Mouse (Mus musculus) erythroblast, adult 5-6 weeks (primary cell): ENCODE measurements around the gene Ccne1. TPM values are rescaled to one million over a fixed set of nuclear protein-coding genes. Genes with fewer than 3 reads are reported as not detected.
"Not testable (repeated sequence)": the region's sequence is repeated elsewhere in the genome, so short reads cannot be mapped to it uniquely, and the experiment has no call there.

Experiments
- ATAC-seq: replicated peaks from 2 replicates; pipeline ENCODE4 v1.8.0; 2016; ENCODE audit warnings: moderate number of reproducible peaks, mild to moderate bottlenecking, moderate TSS enrichment, inconsistent platforms; ENCODE audit not compliant: poor library complexity, low FRiP score, severe bottlenecking
- total RNA-seq, 2 experiments: library from RNA; stranded (forward) in 1 of 2; stranded (reverse) in 1 of 2; fragments of 150-400 nt in 1 of 2; fragments of 200-764, 138-1000 nt in 1 of 2; gene quantifications; 2 replicates each; pipeline versions ENCODE4 v1.2.3 to v1.2.4; 2015 to 2017; ENCODE audit warnings: low replicate concordance in 2 of 2

Ccne1 gene
- total RNA-seq (2015; ENCODE audit: low replicate concordance) (18.8 and 62.1 TPM in 2 replicates), total RNA-seq (2017; ENCODE audit: low replicate concordance) (50.2 and 65.5 TPM in 2 replicates)

GRCm38 (mm10) chr7:38107371-38108259 lies at the start of gene Ccne1:
Ccne1 (minus strand) TSS chr7:38107534.
- peak; percentile 72 for ATAC-seq

- ATAC-seq, result no peak
These were observed 48.5 kb upstream of the Ccne1 start for GRCm38 (mm10) chr7:38155829-38156228.

- ATAC-seq, result no peak
These were observed 45.2 kb upstream of the Ccne1 start for GRCm38 (mm10) chr7:38152571-38152970.

GRCm38 (mm10) chr7:38151706-38152312 lies 44.5 kb upstream of the Ccne1 start:
- ATAC-seq, result no peak

- no peak for ATAC-seq
These were observed 40.1 kb upstream of the Ccne1 start for GRCm38 (mm10) chr7:38147477-38147876.

GRCm38 (mm10) chr7:38141747-38142545 lies 34.6 kb upstream of the Ccne1 start:
- peak; percentile 77 for ATAC-seq

- no peak for ATAC-seq
These were observed 33.0 kb upstream of the Ccne1 start for GRCm38 (mm10) chr7:38140324-38140723.

- ATAC-seq, result no peak
These were observed 27.1 kb upstream of the Ccne1 start for GRCm38 (mm10) chr7:38134471-38134870.

- ATAC-seq, result peak; percentile 57
These were observed 23.9 kb upstream of the Ccne1 start for GRCm38 (mm10) chr7:38131186-38131585.

- ATAC-seq, result no peak
These were observed 22.8 kb upstream of the Ccne1 start for GRCm38 (mm10) chr7:38129986-38130729.

- ATAC-seq, result no peak
These were observed 22.2 kb upstream of the Ccne1 start for GRCm38 (mm10) chr7:38129491-38129890.

GRCm38 (mm10) chr7:38128256-38128655 lies 20.9 kb upstream of the Ccne1 start:
- not testable (repeated sequence) for ATAC-seq

- no peak for ATAC-seq
These were observed 18.3 kb upstream of the Ccne1 start for GRCm38 (mm10) chr7:38125565-38126159.

GRCm38 (mm10) chr7:38124164-38124563 lies 16.8 kb upstream of the Ccne1 start:
- ATAC-seq, result not testable (repeated sequence)

GRCm38 (mm10) chr7:38118594-38118993 lies 11.3 kb upstream of the Ccne1 start:
- no peak for ATAC-seq

GRCm38 (mm10) chr7:38112451-38112850 lies 5.1 kb upstream of the Ccne1 start:
- ATAC-seq, result no peak

- ATAC-seq, result no peak
These were observed 4.7 kb upstream of the Ccne1 start for GRCm38 (mm10) chr7:38111996-38112395.

GRCm38 (mm10) chr7:38108260-38108632 lies 912 bp upstream of the Ccne1 start:
- ATAC-seq, result no peak

- no peak for ATAC-seq
These were observed 523 bp downstream of the Ccne1 start for GRCm38 (mm10) chr7:38106711-38107311.
